Mouse (Mus musculus): ENCODE results near the gene 1700013H16Rik.
A peak's percentile ranks its signal among the peaks of the same experiment; 100 is the strongest.
"Not testable (repeated sequence)": the region's sequence is repeated elsewhere in the genome, so short reads cannot be mapped to it uniquely, and the experiment has no call there.

1700013H16Rik gene

DNA sequence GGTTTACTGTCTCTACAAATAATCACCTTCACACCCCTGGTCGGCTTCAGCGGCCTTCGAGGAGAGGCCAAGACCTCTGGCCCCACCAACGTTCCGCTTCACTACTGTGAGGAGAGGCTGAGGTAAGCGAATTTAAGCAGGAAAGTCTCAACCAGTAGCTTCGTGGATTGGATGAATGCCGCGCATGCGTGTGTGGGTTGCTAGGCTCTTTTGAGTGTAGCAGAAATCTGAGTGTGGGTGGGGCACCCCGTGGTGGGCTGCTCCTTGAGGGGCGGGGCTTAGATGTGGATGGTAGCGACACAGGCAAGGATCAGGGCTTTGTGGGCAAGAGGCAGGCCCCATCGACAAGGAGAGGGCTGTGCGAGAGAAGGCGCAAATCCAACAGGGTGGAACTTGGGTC, at the start of gene 1700013H16Rik:
Gene 1700013H16Rik (minus strand): TSS at position 96 of the 400 bp plus-strand sequence.
- no peak for DNase-seq

DNA sequence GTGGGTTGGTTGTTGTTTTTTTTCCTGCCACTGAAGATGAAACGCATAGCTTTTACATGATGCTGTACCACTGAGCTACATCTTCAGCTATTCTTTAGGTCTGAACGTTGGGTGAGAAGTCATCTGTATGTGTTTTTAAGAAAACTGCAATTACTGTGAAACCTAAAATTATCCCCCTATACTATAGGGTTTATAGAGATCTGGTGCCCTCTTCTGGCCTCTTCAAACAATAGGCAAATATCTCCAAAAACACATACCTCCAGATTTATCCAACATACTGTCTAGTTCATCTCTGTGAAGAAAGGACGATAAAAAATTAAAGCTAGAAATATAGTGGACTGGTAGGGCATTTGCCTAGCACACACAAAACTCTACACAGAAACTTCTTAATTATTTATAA, 41.4 kb upstream of the 1700013H16Rik start:
- DNase-seq = no peak

DNA sequence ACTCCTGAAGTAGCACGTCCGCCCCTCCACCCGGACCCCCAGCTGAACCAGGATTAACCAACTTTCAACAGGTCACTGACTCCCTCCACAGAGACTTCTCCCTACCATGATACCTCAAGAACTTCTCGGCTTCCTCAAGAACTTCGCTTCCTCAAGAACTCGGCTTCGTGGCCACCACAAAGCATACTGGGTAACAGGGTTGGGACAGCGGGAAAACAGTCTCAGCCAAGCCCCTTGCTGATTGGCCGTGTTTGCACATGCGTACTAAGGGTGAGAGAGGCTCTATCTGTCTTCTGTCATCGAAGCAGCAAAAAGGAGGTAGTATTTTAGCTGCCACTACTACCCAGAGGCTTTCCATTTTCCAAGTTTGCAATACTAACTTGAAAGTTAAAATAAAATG, 39.9 kb upstream of the 1700013H16Rik start, which contains the start of gene Xlr:
Gene Xlr (minus strand): TSS at position 188 of the 400 bp plus-strand sequence.
- not testable (repeated sequence) for DNase-seq

DNA sequence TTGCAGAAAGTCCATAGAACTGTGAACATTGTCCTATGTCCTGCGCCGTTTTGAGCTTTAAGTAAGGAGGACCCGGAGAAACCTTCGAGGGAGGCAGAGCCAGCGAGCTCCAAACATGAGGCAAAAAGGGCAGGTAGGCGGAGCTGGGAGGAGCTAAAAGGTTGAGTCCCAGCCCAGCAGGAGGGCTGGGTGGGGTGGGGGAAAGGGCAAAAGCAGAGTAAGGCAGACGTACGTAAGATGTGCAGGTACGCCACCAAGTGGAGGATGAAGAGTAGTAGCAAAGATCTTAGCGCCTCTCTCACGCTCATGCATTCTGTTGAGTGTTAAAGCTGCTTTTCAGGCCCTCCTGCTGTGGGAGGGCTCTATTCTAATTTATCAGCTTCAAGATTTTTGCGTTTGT, 18.6 kb upstream of the 1700013H16Rik start, which contains the start of gene Zfp36l3:
Gene Zfp36l3 (minus strand): TSS at position 119 of the 400 bp plus-strand sequence.
- no peak for DNase-seq

DNA sequence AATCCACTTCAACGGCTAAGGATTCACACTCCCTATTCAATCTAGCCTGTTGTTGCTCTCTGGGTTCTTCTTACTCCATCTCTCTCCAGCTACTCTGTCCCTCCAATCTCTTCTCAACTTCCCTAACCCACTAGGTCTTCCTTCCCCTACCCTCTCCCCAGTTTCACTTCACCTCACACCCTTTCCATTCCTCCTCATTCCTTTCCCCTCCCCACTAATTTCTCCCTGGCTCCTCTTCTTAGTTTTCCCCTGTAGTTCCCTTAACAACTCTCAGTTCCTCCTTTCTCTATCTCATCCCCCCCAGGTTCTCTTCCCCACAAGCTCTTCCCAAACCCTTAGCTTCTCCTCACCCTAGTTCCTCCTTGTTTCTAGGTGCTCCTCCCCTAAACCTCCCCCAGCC, 4.8 kb downstream of the 1700013H16Rik start:
- DNase-seq = no peak

DNA sequence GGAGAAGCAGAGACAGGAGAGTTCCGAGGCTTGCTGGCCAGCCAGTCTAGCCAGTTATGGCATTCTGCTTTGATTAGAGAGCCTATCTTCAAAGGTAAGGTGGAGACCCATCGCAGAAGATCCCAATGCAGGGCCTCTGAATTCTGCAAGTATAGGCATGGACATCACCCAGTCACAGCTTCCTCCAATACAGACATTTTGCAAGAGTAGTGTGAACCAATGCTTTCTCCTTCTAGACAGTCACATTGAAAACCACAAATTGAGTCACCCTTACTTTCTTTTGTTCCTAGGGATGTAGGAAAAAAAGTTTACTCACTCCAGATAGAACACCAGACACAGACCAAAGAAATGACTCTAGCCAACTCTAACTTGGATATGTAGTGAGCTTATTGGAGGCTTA, 28.7 kb downstream of the 1700013H16Rik start:
- DNase-seq = no peak

DNA sequence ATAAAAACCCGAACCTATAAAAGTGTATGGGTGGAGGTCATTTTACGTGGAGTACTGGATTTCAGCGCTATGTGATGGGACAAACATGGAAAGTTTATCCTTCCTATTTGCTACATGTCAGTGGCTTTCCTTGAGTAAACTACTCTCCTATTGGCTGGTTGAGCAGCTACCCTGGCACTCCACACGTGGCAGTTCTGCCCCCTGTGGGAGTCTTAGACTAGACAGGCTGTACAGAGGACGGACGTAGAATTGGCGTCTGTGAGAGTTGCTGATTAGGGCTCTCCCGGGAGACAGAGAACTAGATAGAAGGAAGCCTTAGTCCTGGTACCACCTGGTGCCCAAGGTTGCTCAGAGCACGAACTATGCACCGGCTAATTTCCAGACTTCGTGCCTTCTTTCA, 33.0 kb downstream of the 1700013H16Rik start, which contains the start of gene 4930502E18Rik:
Gene 4930502E18Rik (plus strand): TSS at position 231 of the 400 bp plus-strand sequence.
- no peak for DNase-seq

DNA sequence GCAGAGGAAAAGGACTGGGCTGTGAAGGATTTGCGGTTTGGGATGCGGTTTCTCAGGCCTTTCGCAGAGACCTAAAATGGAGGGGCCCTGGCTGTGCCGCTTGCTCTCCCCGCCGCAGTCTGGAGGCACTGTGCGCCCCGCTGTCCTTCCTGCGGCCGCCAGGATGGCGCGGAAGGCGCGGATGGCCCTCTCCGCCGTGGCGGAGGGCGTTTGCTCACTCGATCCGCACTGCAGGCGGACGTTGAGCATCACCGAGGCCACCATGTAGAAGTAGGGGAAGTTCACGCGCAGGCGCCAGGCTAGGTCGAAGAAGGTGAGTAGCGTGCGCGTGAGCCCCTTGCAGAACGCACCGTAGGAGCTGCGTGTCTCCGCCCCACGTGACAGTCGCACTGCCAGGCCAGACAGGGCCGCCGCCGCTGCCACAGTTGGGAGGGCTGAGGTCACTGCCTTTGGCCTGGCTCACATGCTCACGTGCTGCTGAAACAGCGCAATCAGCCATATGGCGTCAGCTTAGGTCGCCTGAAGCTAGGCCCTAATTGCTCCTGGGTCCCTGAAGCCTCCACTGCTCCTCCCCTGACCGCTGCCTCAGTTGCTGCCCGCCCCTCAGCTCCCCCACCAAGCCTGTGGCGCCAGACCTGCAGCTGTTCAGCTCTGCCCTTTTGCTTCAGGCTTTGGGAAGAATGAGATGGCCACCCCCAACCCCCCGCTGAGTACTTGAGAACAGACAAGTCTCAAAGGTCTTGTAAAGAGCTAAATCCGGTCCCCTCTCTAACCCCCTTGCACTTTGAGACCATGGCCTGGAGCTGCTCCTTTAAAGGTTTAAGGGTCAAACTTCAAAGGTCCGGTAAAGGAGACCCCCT, 41.1 kb downstream of the 1700013H16Rik start:
- peak; percentile 54 for DNase-seq

DNA sequence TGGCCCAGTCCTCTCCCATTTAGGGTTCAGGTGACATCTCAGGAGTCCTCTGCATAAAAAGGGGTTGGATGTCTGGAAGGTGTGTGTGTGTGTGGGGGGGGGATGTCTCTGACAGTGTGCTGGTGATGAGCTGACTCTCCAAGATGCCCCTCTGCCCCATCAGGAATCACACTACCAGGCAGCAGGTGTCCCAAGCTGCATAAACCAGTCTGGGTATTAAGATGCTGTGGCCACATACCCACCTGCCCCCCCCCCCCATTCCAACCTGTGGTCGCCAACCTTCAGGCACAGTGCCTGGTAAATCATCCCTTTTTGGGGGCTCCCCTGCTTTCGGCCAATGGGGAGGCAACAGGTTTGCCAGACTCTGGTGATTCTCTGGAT, 41.7 kb downstream of the 1700013H16Rik start:
- DNase-seq = no peak

DNA sequence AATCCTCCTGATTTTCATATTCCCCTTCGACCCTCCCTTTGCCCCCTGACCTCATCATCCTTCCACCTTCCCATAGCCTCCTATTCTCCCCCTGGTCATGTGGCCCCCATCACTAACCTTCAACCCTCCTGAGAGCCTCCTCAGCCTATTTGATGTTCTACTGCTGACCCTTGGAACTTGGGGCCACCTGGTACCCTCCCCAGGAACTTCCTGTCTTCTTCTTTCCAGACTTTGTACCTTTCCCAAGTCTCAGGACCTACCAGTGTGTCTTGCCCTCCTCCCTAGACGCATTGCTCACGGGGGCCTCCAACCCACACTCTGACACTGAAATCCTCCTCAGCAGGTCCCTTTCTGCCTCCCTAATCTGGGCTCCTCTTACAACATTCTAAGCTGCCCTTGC, 55.0 kb downstream of the 1700013H16Rik start:
- DNase-seq = no peak

DNA sequence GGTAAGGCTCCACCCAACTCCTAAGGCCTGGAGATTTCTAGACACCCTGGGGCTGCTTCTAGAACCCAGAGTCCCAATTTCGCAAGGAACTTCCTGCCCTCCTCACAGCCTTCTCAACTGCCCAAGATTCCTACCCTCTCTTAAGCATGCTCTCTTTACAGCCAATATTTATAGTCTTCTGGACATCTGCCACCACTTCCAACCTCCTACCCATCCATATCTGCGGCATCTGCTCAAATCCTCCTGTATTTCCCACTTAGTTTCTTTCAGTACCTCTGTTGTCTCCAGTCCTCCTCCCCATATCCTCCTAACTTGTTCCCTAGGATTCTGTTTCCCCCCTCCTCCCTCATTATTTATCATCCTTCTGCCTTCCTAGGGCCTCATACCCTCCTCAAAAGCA, 58.4 kb downstream of the 1700013H16Rik start:
- DNase-seq = no peak

DNA sequence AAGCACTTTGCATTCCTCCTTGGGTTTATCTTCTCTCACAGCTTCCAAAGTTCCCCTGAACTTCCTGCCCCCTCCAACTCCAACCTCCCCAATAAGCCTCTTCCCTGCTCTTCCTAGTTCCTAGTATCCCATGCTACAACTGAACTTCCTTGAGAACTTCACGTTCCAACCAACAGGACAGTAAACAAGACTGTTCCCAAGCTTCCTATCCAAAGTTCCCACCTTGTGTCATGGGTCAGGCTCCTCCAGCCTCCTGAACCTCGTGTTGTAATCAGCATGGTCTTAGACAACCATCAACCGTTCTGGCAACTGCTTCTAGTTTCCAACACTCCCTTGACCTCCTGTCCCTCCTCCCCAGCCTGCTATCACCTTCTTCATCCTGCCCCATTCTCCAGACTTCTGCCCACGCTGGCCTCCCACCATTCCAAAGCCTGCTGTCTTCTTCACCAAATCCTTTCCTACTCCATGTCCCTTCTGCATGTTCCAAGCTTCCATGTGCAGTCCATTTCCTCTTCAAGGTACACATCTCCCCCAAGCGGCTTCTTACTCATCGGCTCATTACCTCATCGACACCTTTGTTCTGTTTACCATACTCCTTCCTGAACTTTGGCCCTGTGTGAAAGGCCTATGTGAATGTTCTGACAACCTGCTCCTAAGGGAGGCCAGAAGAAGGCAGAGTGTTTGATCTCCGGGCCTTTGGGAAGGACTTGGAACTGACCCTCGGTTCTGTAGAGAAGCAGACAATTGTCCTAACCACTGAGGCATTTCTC, 63.4 kb downstream of the 1700013H16Rik start:
- no peak for DNase-seq

DNA sequence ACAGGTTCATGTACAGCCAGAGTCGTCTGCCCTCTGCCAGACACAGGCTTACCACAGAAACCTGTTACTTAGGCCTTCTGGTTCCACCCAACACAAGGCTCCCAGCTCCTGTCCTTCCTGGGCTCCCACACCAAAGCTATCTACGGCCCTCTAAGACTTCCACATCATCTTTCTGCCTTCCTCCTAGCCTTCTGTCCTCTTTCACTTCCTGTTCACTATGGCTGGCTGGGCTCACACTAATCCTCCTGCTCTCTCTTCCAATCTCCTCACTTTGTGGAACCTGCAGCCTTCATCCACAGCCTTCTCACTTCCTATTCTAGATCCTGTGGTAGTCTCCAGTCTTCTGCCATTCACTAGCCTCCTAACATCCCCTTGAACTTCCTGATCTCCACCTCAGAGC, 64.5 kb downstream of the 1700013H16Rik start:
- no peak for DNase-seq

All from right cerebral cortex, postnatal 25 days (tissue).